Mouse (Mus musculus) forebrain, embryonic 12.5 days (tissue): ENCODE results near the gene Cacnb2. TPM values are rescaled to one million over a fixed set of nuclear protein-coding genes. Genes with fewer than 3 reads are reported as not detected.

Experiments used
- ATAC-seq: fragments of 200-750 bp; cut with Nextera tagmentation; 2 replicates; pipeline ENCODE4 v1.8.0; 2017; ENCODE audit warnings: moderate TSS enrichment; ENCODE audit not compliant: low FRiP score
- H3K27ac ChIP-seq: fragments of 300-500 bp; sonication (generic); 2 replicates; pipeline ENCODE4 v1.5.1; 2016; ENCODE audit warnings: mild to moderate bottlenecking
- H3K27me3 ChIP-seq: fragments of 300-500 bp; sonication (generic); 2 replicates; pipeline ENCODE4 v1.6.1; 2016; ENCODE audit warnings: mild to moderate bottlenecking
- H3K36me3 ChIP-seq: fragments of 300-500 bp; sonication (generic); replicated peaks from 2 replicates; pipeline ENCODE4 v1.6.1; 2016; ENCODE audit warnings: mild to moderate bottlenecking
- H3K4me1 ChIP-seq: fragments of 300-500 bp; sonication (generic); 2 replicates; pipeline ENCODE4 v1.6.1; 2016
- H3K4me2 ChIP-seq: fragments of 300-500 bp; sonication (generic); 2 replicates; pipeline ENCODE4 v1.6.1; 2016; ENCODE audit warnings: mild to moderate bottlenecking, moderate library complexity
- H3K4me3 ChIP-seq: fragments of 300-500 bp; sonication (generic); replicated peaks from 2 replicates; pipeline ENCODE4 v1.5.1; 2016; ENCODE audit warnings: mild to moderate bottlenecking
- H3K9ac ChIP-seq: fragments of 300-500 bp; sonication (generic); 2 replicates; pipeline ENCODE4 v1.6.1; 2016; ENCODE audit warnings: mild to moderate bottlenecking
- H3K9me3 ChIP-seq: fragments of 300-500 bp; sonication (generic); 2 replicates; pipeline ENCODE4 v1.6.1; 2016
- WGBS: fragments of 180-500 bp; shearing (Covaris S2); methylation state at CpG from one replicate; pipeline ENCODE4 v1.1.7; 2016; 5-methylcytosine and 5-hydroxymethylcytosine counted together
- polyA plus RNA-seq: library from polyadenylated mRNA; unstranded; fragments of >200 nt; fragmentation: Nextera tagmentation; extraction: Ambion mirVana; gene quantifications from 2 replicates; pipeline ENCODE4 v1.2.1, GENCODE M21; 2016

Gene Cacnb2
- polyA plus RNA-seq, 1 experiment from 2014 or later = 3.7 TPM

GRCm38 (mm10) chr2:14984029-14984428 lies 381.1 kb downstream of the Cacnb2 start:
- Histone ChIP-seq H3K9ac (no peak overlapping the region), H3K27ac (no peak overlapping the region), H3K9me3 (no peaks in the 10 kb centered on the region), H3K36me3 (peaks cover 4% of the 10 kb centered on the region; the same call in 1 of the 2 replicates), H3K27me3 (no peaks in the 10 kb centered on the region), H3K4me1 (no peaks in the 10 kb centered on the region), H3K4me2 (no peak overlapping the region), H3K4me3 (no peak overlapping the region)
- ATAC-seq = no peak
- 88% methylated on average over 11 of the region's 11 CpGs for WGBS

GRCm38 (mm10) chr2:14988451-14988850 lies 385.6 kb downstream of the Cacnb2 start:
- Histone ChIP-seq H3K4me2 (no peak overlapping the region), H3K4me3 (no peak overlapping the region), H3K27me3 (no peaks in the 10 kb centered on the region), H3K4me1 (no peaks in the 10 kb centered on the region), H3K36me3 (peaks cover 4% of the 10 kb centered on the region; the same call in 1 of the 2 replicates), H3K27ac (no peak overlapping the region), H3K9ac (no peak overlapping the region), H3K9me3 (no peaks in the 10 kb centered on the region)
- ATAC-seq = no peak
- 87% methylated on average over 4 of the region's 4 CpGs for WGBS

- no peak for ATAC-seq
- H3K4me3 ChIP-seq = no peak overlapping the region
- H3K27ac ChIP-seq = no peak overlapping the region
- no peaks in the 10 kb centered on the region for H3K4me1 ChIP-seq
- H3K27me3 ChIP-seq = no peaks in the 10 kb centered on the region
- no peaks in the 10 kb centered on the region for H3K9me3 ChIP-seq
- 89% methylated on average over 4 of the region's 4 CpGs for WGBS
- H3K4me2 ChIP-seq = no peak overlapping the region
- H3K9ac ChIP-seq = no peak overlapping the region
- H3K36me3 ChIP-seq = peaks cover 4% of the 10 kb centered on the region; the same call in 1 of the 2 replicates
Observed at GRCm38 (mm10) chr2:14989350-14989749, 386.5 kb downstream of the Cacnb2 start.

GRCm38 (mm10) chr2:14992531-14992930 lies 389.6 kb downstream of the Cacnb2 start:
- no peak for ATAC-seq
- Histone ChIP-seq H3K36me3 (peaks cover 6% of the 10 kb centered on the region), H3K9ac (no peak overlapping the region), H3K27me3 (no peaks in the 10 kb centered on the region), H3K4me1 (no peaks in the 10 kb centered on the region), H3K4me2 (no peak overlapping the region), H3K9me3 (no peaks in the 10 kb centered on the region), H3K27ac (no peak overlapping the region), H3K4me3 (no peak overlapping the region)
- WGBS = 92% methylated on average over 4 of the region's 4 CpGs

- Histone ChIP-seq H3K9ac (no peak overlapping the region), H3K4me2 (no peak overlapping the region), H3K4me1 (no peaks in the 10 kb centered on the region), H3K27ac (no peak overlapping the region), H3K4me3 (no peak overlapping the region), H3K36me3 (peaks cover 6% of the 10 kb centered on the region), H3K27me3 (no peaks in the 10 kb centered on the region), H3K9me3 (no peaks in the 10 kb centered on the region)
- ATAC-seq = no peak
- WGBS = 84% methylated on average over 4 of the region's 4 CpGs
Observed at GRCm38 (mm10) chr2:14996036-14996435, 393.1 kb downstream of the Cacnb2 start.

GRCm38 (mm10) chr2:14997836-14998235 lies 394.9 kb downstream of the Cacnb2 start:
- WGBS = 90% methylated on average over 5 of the region's 5 CpGs
- peaks cover 6% of the 10 kb centered on the region for H3K36me3 ChIP-seq
- H3K9me3 ChIP-seq = no peaks in the 10 kb centered on the region
- H3K4me2 ChIP-seq = no peak overlapping the region
- no peak overlapping the region for H3K9ac ChIP-seq
- H3K4me1 ChIP-seq = no peaks in the 10 kb centered on the region
- H3K27me3 ChIP-seq = no peaks in the 10 kb centered on the region
- no peak for ATAC-seq
- H3K4me3 ChIP-seq = no peak overlapping the region
- no peak overlapping the region for H3K27ac ChIP-seq

GRCm38 (mm10) chr2:15007531-15007930 lies 404.6 kb downstream of the Cacnb2 start:
- no peak overlapping the region for H3K4me2 ChIP-seq
- H3K4me3 ChIP-seq = no peak overlapping the region
- no peaks in the 10 kb centered on the region for H3K9me3 ChIP-seq
- 85% methylated on average over 3 of the region's 3 CpGs for WGBS
- no peaks in the 10 kb centered on the region for H3K27me3 ChIP-seq
- H3K9ac ChIP-seq = no peak overlapping the region
- no peak for ATAC-seq
- H3K36me3 ChIP-seq = peaks cover 5% of the 10 kb centered on the region; the same call in 1 of the 2 replicates
- H3K27ac ChIP-seq = no peak overlapping the region
- no peaks in the 10 kb centered on the region for H3K4me1 ChIP-seq

- 92% methylated on average over 1 of the region's 1 CpGs for WGBS
- Histone ChIP-seq H3K27ac (no peak overlapping the region), H3K4me1 (no peaks in the 10 kb centered on the region), H3K4me2 (no peak overlapping the region), H3K9ac (no peak overlapping the region), H3K36me3 (peaks cover 6% of the 10 kb centered on the region; the same call in 1 of the 2 replicates), H3K9me3 (no peaks in the 10 kb centered on the region), H3K27me3 (no peaks in the 10 kb centered on the region), H3K4me3 (no peak overlapping the region)
- ATAC-seq = no peak
Observed at GRCm38 (mm10) chr2:15008072-15008471, 405.2 kb downstream of the Cacnb2 start.

- Histone ChIP-seq H3K9me3 (no peaks in the 10 kb centered on the region), H3K4me3 (no peak overlapping the region), H3K27me3 (no peaks in the 10 kb centered on the region), H3K4me1 (no peaks in the 10 kb centered on the region), H3K4me2 (no peak overlapping the region), H3K9ac (no peak overlapping the region), H3K27ac (no peak overlapping the region), H3K36me3 (peaks cover 10% of the 10 kb centered on the region)
- ATAC-seq = no peak
- WGBS = 93% methylated on average over 3 of the region's 3 CpGs
Observed at GRCm38 (mm10) chr2:15026817-15027216, 423.9 kb downstream of the Cacnb2 start.

GRCm38 (mm10) chr2:15027816-15028215 lies 424.9 kb downstream of the Cacnb2 start:
- no peak for ATAC-seq

More at GRCm38 (mm10) chr2:15027816-15028215, 424.9 kb downstream of the Cacnb2 start:
- H3K36me3 ChIP-seq = peaks cover 14% of the 10 kb centered on the region
- H3K4me1 ChIP-seq = no peaks in the 10 kb centered on the region
- H3K27ac ChIP-seq = no peak overlapping the region
- no peaks in the 10 kb centered on the region for H3K27me3 ChIP-seq
- no peak overlapping the region for H3K4me3 ChIP-seq
- H3K4me2 ChIP-seq = no peak overlapping the region
- WGBS = 92% methylated on average over 1 of the region's 1 CpGs
- H3K9ac ChIP-seq = no peak overlapping the region
- no peaks in the 10 kb centered on the region for H3K9me3 ChIP-seq

Other genes starting within 250 kb of the Cacnb2 start
- 0.33 and 0.45 TPM in 2 replicates for gene Slc39a12, start 214.8 kb upstream of the Cacnb2 start, polyA plus RNA-seq